Mouse (Mus musculus): ENCODE results near the gene Pcdh15.

DNA sequence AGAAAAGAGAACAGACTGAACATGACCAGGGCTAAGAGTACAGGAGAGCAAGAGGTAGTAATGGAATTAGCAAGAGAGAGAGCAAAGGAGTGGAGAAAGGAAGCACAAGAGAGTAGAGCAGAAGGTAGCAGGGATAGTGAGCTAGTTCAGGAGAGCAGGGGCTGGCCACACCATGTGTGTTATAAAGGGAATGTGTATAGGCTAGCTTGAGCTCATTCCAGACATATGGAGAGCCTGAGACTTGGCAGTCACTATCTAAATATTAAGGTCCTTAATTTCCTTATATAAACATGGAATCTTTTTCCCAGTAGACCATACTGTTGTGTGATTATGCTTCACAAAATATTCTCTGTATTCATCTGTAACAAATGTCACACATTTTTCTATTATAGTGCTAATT is 1159.5 kb downstream of the Pcdh15 start:
- no peak for TF ChIP-seq GATA1 (IDR thresholded peaks at IDR 0.05; ENCODE audit: low read length)
- no peak for TF ChIP-seq TAL1 (IDR thresholded peaks at IDR 0.05; ENCODE audit: low read length)
